In the genomic region with DNA sequence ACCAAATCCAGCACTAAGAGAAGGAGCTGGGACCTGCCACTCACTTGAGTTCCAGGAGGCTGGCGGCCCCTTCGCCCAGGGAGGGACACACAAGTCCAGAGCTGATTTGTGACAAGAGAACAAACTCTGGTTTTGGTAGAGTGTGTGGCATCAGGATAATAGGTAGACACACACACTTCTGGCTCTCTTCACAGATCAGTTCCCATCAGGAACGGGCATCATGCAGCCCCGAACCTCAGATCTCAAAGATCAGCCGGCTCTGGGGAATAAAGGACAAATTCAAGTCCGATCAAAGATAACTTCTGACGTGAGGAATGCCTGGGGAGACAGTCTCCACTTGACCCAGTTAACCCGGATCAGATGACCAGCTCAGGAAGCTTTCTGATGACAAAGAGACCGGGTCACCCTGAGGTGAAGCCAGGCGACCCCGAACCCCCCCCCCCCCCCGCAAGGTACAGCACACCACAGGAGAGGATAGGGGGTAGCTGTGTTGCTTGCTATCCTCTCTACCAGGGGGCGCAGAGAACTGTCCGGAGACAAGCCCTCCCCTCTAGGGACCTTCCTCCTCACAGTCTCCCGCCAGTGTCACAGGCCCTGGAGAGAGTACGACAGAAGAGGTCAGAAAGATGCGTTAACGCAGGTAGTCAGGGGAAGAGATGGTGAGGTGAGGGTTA, we compare ENCODE assay signal across 9 mouse cellular contexts. TPM values are rescaled to one million over a fixed set of nuclear protein-coding genes. Genes with fewer than 3 reads are reported as not detected.
DNase-seq lines count a peak whose midpoint lies in the region; ATAC-seq and TF ChIP-seq lines count a peak whose summit lies in the region.
"Had no signal": no experiment of that assay in that cellular context is flagged by ENCODE, and none has a peak within 500 bp of the region (broad histone marks: within the 10 kb centered on the region; RNA-seq: fewer than 3 reads in every experiment).

No protein-coding gene starts in this region.

- H3K9ac ChIP-seq in embryonic facial prominence, embryonic 15.5 days, result peak overlapping the region; percentile 41
- H3K9ac ChIP-seq in intestine, embryonic 16.5 days (ENCODE audit: low read depth, low read length), result peak overlapping the region; percentile 72
- H3K9ac ChIP-seq in neural tube, embryonic 15.5 days (replicated peaks), result peak overlapping the region; percentile 68

- peak overlapping the region; percentile 65 for H3K4me3 ChIP-seq in left cerebral cortex, adult 2 months
- peak overlapping the region; percentile 61 for H3K4me3 ChIP-seq in embryonic facial prominence, embryonic 15.5 days (replicated peaks)
- H3K4me3 ChIP-seq in intestine, embryonic 16.5 days (ENCODE audit: low read length), result peak overlapping the region; percentile 63
- peak overlapping the region; percentile 68 for H3K4me3 ChIP-seq in neural tube, embryonic 15.5 days (replicated peaks)

- H3K27ac ChIP-seq in left cerebral cortex, adult 2 months, result peak overlapping the region; percentile 84
- H3K27ac ChIP-seq in embryonic facial prominence, embryonic 15.5 days (replicated peaks), result no peak overlapping the region
- no peak overlapping the region for H3K27ac ChIP-seq in intestine, embryonic 16.5 days (ENCODE audit: low read length)
- peak overlapping the region; percentile 89 for H3K27ac ChIP-seq in neural tube, embryonic 15.5 days (replicated peaks)

- H3K9me3 ChIP-seq in embryonic facial prominence, embryonic 15.5 days (replicated peaks), result no peaks in the 10 kb centered on the region
- no peaks in the 10 kb centered on the region for H3K9me3 ChIP-seq in intestine, embryonic 16.5 days (ENCODE audit: control insufficient read depth, low read length)
- H3K9me3 ChIP-seq in neural tube, embryonic 15.5 days (replicated peaks), result no peaks in the 10 kb centered on the region

- no peak for TF ChIP-seq CTCF in left cerebral cortex, adult 2 months (IDR thresholded peaks at IDR 0.05)

- no peak for DNase-seq in left cerebral cortex, adult 2 months (ENCODE audit: extremely low spot score in 1 of 2, low spot score in 2 of 2)
- no peak for DNase-seq in left cerebral cortex, adult 18-20 months (ENCODE audit: low spot score in 2 of 2)
- DNase-seq in left cerebral cortex, postnatal 36 days (ENCODE audit: low spot score in 2 of 2), result no peak
- DNase-seq in ovary, adult 18-20 months (ENCODE audit: low spot score), result no peak
- no peak for DNase-seq in c-Kit-positive CD71-positive TER-119-positive erythroid progenitor cells, embryonic 14.5 days (ENCODE audit: low spot score)
- DNase-seq: gastrocnemius, postnatal 14 days had no signal

- peaks cover 14% of the 10 kb centered on the region for H3K4me1 ChIP-seq in embryonic facial prominence, embryonic 15.5 days
- peaks cover 3% of the 10 kb centered on the region; the same call in 1 of the 2 replicates for H3K4me1 ChIP-seq in intestine, embryonic 16.5 days (ENCODE audit: control insufficient read depth, insufficient read depth, low read length)
- peaks cover 60% of the 10 kb centered on the region for H3K4me1 ChIP-seq in neural tube, embryonic 15.5 days

- no peaks in the 10 kb centered on the region for H3K36me3 ChIP-seq in embryonic facial prominence, embryonic 15.5 days
- no peaks in the 10 kb centered on the region for H3K36me3 ChIP-seq in intestine, embryonic 16.5 days (ENCODE audit: control insufficient read depth, insufficient read depth, low read length)
- H3K36me3 ChIP-seq in neural tube, embryonic 15.5 days, result peaks cover 11% of the 10 kb centered on the region

- H3K4me2 ChIP-seq in embryonic facial prominence, embryonic 15.5 days (replicated peaks), result peak overlapping the region; percentile 81
- H3K4me2 ChIP-seq in intestine, embryonic 16.5 days (ENCODE audit: low read depth, low read length), result peak overlapping the region; percentile 78
- peak overlapping the region; percentile 77 for H3K4me2 ChIP-seq in neural tube, embryonic 15.5 days

- H3K27me3 ChIP-seq in embryonic facial prominence, embryonic 15.5 days, result peaks cover 34% of the 10 kb centered on the region
- peaks cover 24% of the 10 kb centered on the region for H3K27me3 ChIP-seq in intestine, embryonic 16.5 days (replicated peaks; ENCODE audit: control insufficient read depth, insufficient read depth, low read length)
- H3K27me3 ChIP-seq in neural tube, embryonic 15.5 days (replicated peaks), result no peaks in the 10 kb centered on the region

- intact Hi-C loops in left cerebral cortex, adult 2 months (cut with DNase I), result loop anchor here (5.0 kb wide), 1 partner anchor 33 kb away; no protein-coding TSS in a partner anchor
- intact Hi-C loops in left cerebral cortex, postnatal 36 days (cut with DNase I), result loop anchor here (5.0 kb wide), 1 partner anchor 33 kb away; no protein-coding TSS in a partner anchor

- 10% methylated on average over 17 of the region's 18 CpGs for WGBS in embryonic facial prominence, embryonic 15.5 days
- WGBS in intestine, embryonic 16.5 days, result 11% methylated on average over 18 of the region's 18 CpGs
- WGBS in neural tube, embryonic 15.5 days, result 13% methylated on average over 17 of the region's 18 CpGs

- no peak for ATAC-seq in embryonic facial prominence, embryonic 15.5 days (ENCODE audit: insufficient number of reproducible peaks, low FRiP score, low TSS enrichment, low read depth)
- no peak for ATAC-seq in intestine, embryonic 16.5 days
- ATAC-seq in neural tube, embryonic 15.5 days (ENCODE audit: low FRiP score), result peak; percentile 51

RNA-seq across cellular contexts. Expression of a gene that starts 0.8 kb away (rescaled TPM):
- total RNA-seq in left cerebral cortex, adult 2 months (2021), result 100 to 1,000 TPM; 180 to 183 TPM
- total RNA-seq in left cerebral cortex, adult 18-20 months (2021), result 100 to 1,000 TPM; 179 to 194 TPM
- 18.3 and 19.4 TPM in 2 replicates for polyA plus RNA-seq in embryonic facial prominence, embryonic 15.5 days (2015; fragmentation: Nextera tagmentation; extraction: Ambion mirVana)
- 1.9 and 2.5 TPM in 2 replicates for polyA plus RNA-seq in intestine, embryonic 16.5 days (2015; fragmentation: Nextera tagmentation; extraction: Ambion mirVana)
- polyA plus RNA-seq in neural tube, embryonic 15.5 days (2015; fragmentation: Nextera tagmentation; extraction: Ambion mirVana), result 58.3 and 89.1 TPM in 2 replicates
- total RNA-seq in left cerebral cortex, postnatal 36 days (2021), result 100 to 1,000 TPM; 161 to 181 TPM

RNA-seq across cellular contexts. Expression of a gene that starts 38.0 kb away (rescaled TPM):
- total RNA-seq in left cerebral cortex, adult 2 months (2021), result not detected
- not detected for total RNA-seq in left cerebral cortex, adult 18-20 months (2021)
- polyA plus RNA-seq in embryonic facial prominence, embryonic 15.5 days (2015; fragmentation: Nextera tagmentation; extraction: Ambion mirVana), result 0.29 and 0.31 TPM in 2 replicates
- polyA plus RNA-seq in intestine, embryonic 16.5 days (2015; fragmentation: Nextera tagmentation; extraction: Ambion mirVana), result 0.06 and 0.22 TPM in 2 replicates
- polyA plus RNA-seq in neural tube, embryonic 15.5 days (2015; fragmentation: Nextera tagmentation; extraction: Ambion mirVana), result 0.13 and 0.22 TPM in 2 replicates
- total RNA-seq in left cerebral cortex, postnatal 36 days (2021), result not detected
- total RNA-seq: gastrocnemius, postnatal 14 days had no signal

RNA-seq across cellular contexts. Expression of a gene that starts 51.0 kb away (rescaled TPM):
- total RNA-seq in left cerebral cortex, adult 2 months (2021), result 10 to 100 TPM; 26.9 to 38.3 TPM
- 10 to 100 TPM; 26.0 to 33.1 TPM for total RNA-seq in left cerebral cortex, adult 18-20 months (2021)
- polyA plus RNA-seq in embryonic facial prominence, embryonic 15.5 days (2015; fragmentation: Nextera tagmentation; extraction: Ambion mirVana), result 37.6 and 37.7 TPM in 2 replicates
- 47.1 and 48.4 TPM in 2 replicates for polyA plus RNA-seq in intestine, embryonic 16.5 days (2015; fragmentation: Nextera tagmentation; extraction: Ambion mirVana)
- polyA plus RNA-seq in neural tube, embryonic 15.5 days (2015; fragmentation: Nextera tagmentation; extraction: Ambion mirVana), result 37.4 and 38.2 TPM in 2 replicates
- 10 to 100 TPM; 27.8 to 33.6 TPM for total RNA-seq in left cerebral cortex, postnatal 36 days (2021)

RNA-seq across cellular contexts. Expression of a gene that starts 51.0 kb away (rescaled TPM):
- 10 to 100 TPM; 23.1 to 29.9 TPM for total RNA-seq in left cerebral cortex, adult 2 months (2021)
- 10 to 100 TPM; 19.2 to 23.7 TPM for total RNA-seq in left cerebral cortex, adult 18-20 months (2021)
- polyA plus RNA-seq in embryonic facial prominence, embryonic 15.5 days (2015; fragmentation: Nextera tagmentation; extraction: Ambion mirVana), result 35.3 and 46.6 TPM in 2 replicates
- 28.5 and 30.4 TPM in 2 replicates for polyA plus RNA-seq in intestine, embryonic 16.5 days (2015; fragmentation: Nextera tagmentation; extraction: Ambion mirVana)
- polyA plus RNA-seq in neural tube, embryonic 15.5 days (2015; fragmentation: Nextera tagmentation; extraction: Ambion mirVana), result 57.5 and 61.9 TPM in 2 replicates
- total RNA-seq in left cerebral cortex, postnatal 36 days (2021), result 10 to 100 TPM; 26.5 to 29.7 TPM

RNA-seq across cellular contexts. Expression of a gene that starts 55.3 kb away (rescaled TPM):
- not detected for total RNA-seq in left cerebral cortex, adult 2 months (2021)
- not detected for total RNA-seq in left cerebral cortex, adult 18-20 months (2021)
- not detected in 2 replicates for polyA plus RNA-seq in embryonic facial prominence, embryonic 15.5 days (2015; fragmentation: Nextera tagmentation; extraction: Ambion mirVana)
- polyA plus RNA-seq in intestine, embryonic 16.5 days (2015; fragmentation: Nextera tagmentation; extraction: Ambion mirVana), result not detected in 2 replicates
- 0.57 and 0.79 TPM in 2 replicates for polyA plus RNA-seq in neural tube, embryonic 15.5 days (2015; fragmentation: Nextera tagmentation; extraction: Ambion mirVana)
- total RNA-seq in left cerebral cortex, postnatal 36 days (2021), result not detected
- total RNA-seq: gastrocnemius, postnatal 14 days had no signal

Comparison
In these comparisons a context has a peak if more than half of its experiments do, and no peak if none do; other contexts are left out.
1. H3K27ac ChIP-seq: peak in left cerebral cortex, adult 2 months (single experiment) and neural tube, embryonic 15.5 days (single experiment); none in embryonic facial prominence, embryonic 15.5 days (single experiment) and intestine, embryonic 16.5 days (single experiment).
2. Peak in every context shown above with its lines, with median percentiles within 50 percentile points of each other: H3K4me3 ChIP-seq, H3K4me2 ChIP-seq and H3K9ac ChIP-seq.